Mouse (Mus musculus) T-helper 17 cell (primary cell): Measurements from ENCODE around the gene Tnnc2.

Source experiments
- in situ Hi-C, 2 experiments: fragments of 300-600 bp; cut with MboI, MseI; formaldehyde crosslinking; loops; 1 replicate in 1 of 2; 2 replicates in 1 of 2; pipeline ENCODE4 v1.15.1; 2025; ENCODE audit warnings: high pct_unique_total_duplicates in 2 of 2

Gene Tnnc2

GRCm38 (mm10) chr2:164773229-164773988 lies 6.4 kb downstream of the Tnnc2 start:
- in situ Hi-C loops: loop anchor here in 1 of 2 experiments (25.0 kb wide), 1 partner anchor 686 kb away; no protein-coding TSS in a partner anchor

GRCm38 (mm10) chr2:164771123-164771522 lies 8.6 kb downstream of the Tnnc2 start:
- in situ Hi-C loops: loop anchor here in 1 of 2 experiments (25.0 kb wide), 1 partner anchor 684 kb away; no protein-coding TSS in a partner anchor

GRCm38 (mm10) chr2:164770279-164770678 lies 9.5 kb downstream of the Tnnc2 start:
- in situ Hi-C loops: loop anchor here in 1 of 2 experiments (25.0 kb wide), 1 partner anchor 683 kb away; no protein-coding TSS in a partner anchor

- in situ Hi-C loops: loop anchor here in 1 of 2 experiments (25.0 kb wide), 1 partner anchor 682 kb away; no protein-coding TSS in a partner anchor
These were observed 10.3 kb downstream of the Tnnc2 start, which contains the start of gene Ube2c for GRCm38 (mm10) chr2:164769258-164770037. Gene Ube2c, plus strand, starts transcription at chr2:164769898.

- in situ Hi-C loops: loop anchor here in 1 of 2 experiments (25.0 kb wide), 1 partner anchor 681 kb away; no protein-coding TSS in a partner anchor
These were observed 11.8 kb downstream of the Tnnc2 start for GRCm38 (mm10) chr2:164767812-164768540.

GRCm38 (mm10) chr2:164765841-164766240 lies 13.9 kb downstream of the Tnnc2 start:
- in situ Hi-C loops: loop anchor here in 1 of 2 experiments (25.0 kb wide), 1 partner anchor 679 kb away; no protein-coding TSS in a partner anchor

- in situ Hi-C loops: loop anchor here in 1 of 2 experiments (25.0 kb wide), 1 partner anchor 675 kb away; no protein-coding TSS in a partner anchor
These were observed 17.2 kb downstream of the Tnnc2 start for GRCm38 (mm10) chr2:164762593-164762992.

GRCm38 (mm10) chr2:164761971-164762370 lies 17.8 kb downstream of the Tnnc2 start:
- in situ Hi-C loops: loop anchor here in 1 of 2 experiments (25.0 kb wide), 1 partner anchor 675 kb away; no protein-coding TSS in a partner anchor

- in situ Hi-C loops: loop anchor here in 1 of 2 experiments (25.0 kb wide), 1 partner anchor 674 kb away; no protein-coding TSS in a partner anchor
These were observed 18.3 kb downstream of the Tnnc2 start for GRCm38 (mm10) chr2:164761502-164761901.

- in situ Hi-C loops: loop anchor here in 1 of 2 experiments (25.0 kb wide), 1 partner anchor 673 kb away; no protein-coding TSS in a partner anchor
These were observed 19.5 kb downstream of the Tnnc2 start for GRCm38 (mm10) chr2:164760059-164760833.

GRCm38 (mm10) chr2:164758692-164759091 lies 21.1 kb downstream of the Tnnc2 start:
- in situ Hi-C loops: loop anchor here in 1 of 2 experiments (25.0 kb wide), 1 partner anchor 671 kb away; no protein-coding TSS in a partner anchor

- in situ Hi-C loops: loop anchor here in 1 of 2 experiments (25.0 kb wide), 1 partner anchor 671 kb away; no protein-coding TSS in a partner anchor
These were observed 21.9 kb downstream of the Tnnc2 start for GRCm38 (mm10) chr2:164757841-164758240.

GRCm38 (mm10) chr2:164754800-164755199 lies 25.0 kb downstream of the Tnnc2 start:
- in situ Hi-C loops: loop anchor here in 1 of 2 experiments (25.0 kb wide), 1 partner anchor 667 kb away; no protein-coding TSS in a partner anchor

GRCm38 (mm10) chr2:164754105-164754504 lies 25.7 kb downstream of the Tnnc2 start:
- in situ Hi-C loops: loop anchor here in 1 of 2 experiments (25.0 kb wide), 1 partner anchor 667 kb away; no protein-coding TSS in a partner anchor

- in situ Hi-C loops: loop anchor here in 1 of 2 experiments (25.0 kb wide), 1 partner anchor 665 kb away; no protein-coding TSS in a partner anchor
These were observed 27.3 kb downstream of the Tnnc2 start for GRCm38 (mm10) chr2:164752454-164752853.

- in situ Hi-C loops: loop anchor here in 1 of 2 experiments (10.0 kb wide), 1 partner anchor 1694 kb away; the partner anchor contains the start of gene Mybl2
These were observed 30.8 kb downstream of the Tnnc2 start for GRCm38 (mm10) chr2:164748991-164749390.

GRCm38 (mm10) chr2:164748191-164748590 lies 31.6 kb downstream of the Tnnc2 start:
- in situ Hi-C loops: loop anchor here in 1 of 2 experiments (10.0 kb wide), 1 partner anchor 1693 kb away; the partner anchor contains the start of gene Mybl2

GRCm38 (mm10) chr2:164746693-164747092 lies 33.1 kb downstream of the Tnnc2 start:
- in situ Hi-C loops: loop anchor here in 1 of 2 experiments (10.0 kb wide), 1 partner anchor 1692 kb away; the partner anchor contains the start of gene Mybl2
